Mouse (Mus musculus) MEL (cell line): ENCODE results near the gene Col5a3. TPM values are rescaled to one million over a fixed set of nuclear protein-coding genes. Genes with fewer than 3 reads are reported as not detected.

Source experiments
- DNase-seq: peaks from one replicate; pipeline ENCODE4 v3.0.0; 2011; ENCODE audit warnings: low read depth, low spot score
- H3K27ac ChIP-seq: 2 replicates; pipeline ENCODE4 v1.5.1; 2012; ENCODE audit warnings: low read depth, mild to moderate bottlenecking, control low read depth, low read length, moderate library complexity; ENCODE audit not compliant: control insufficient read depth
- H3K27me3 ChIP-seq, 2 experiments: fragments of 150-350 bp in 1 of 2; sonication (generic) in 1 of 2; 2 replicates each; pipeline ENCODE4 v1.6.1; 2012; ENCODE audit warnings: low read length in 2 of 2, mild to moderate bottlenecking in 2 of 2, improper control_type of control experiment in 1 of 2, moderate library complexity in 1 of 2; ENCODE audit not compliant: insufficient read depth in 2 of 2, control insufficient read depth in 1 of 2
- H3K36me3 ChIP-seq, 2 experiments: 2 replicates each; pipeline ENCODE4 v1.6.1; 2012 to 2014; ENCODE audit warnings: low read length in 2 of 2, improper control_type of control experiment in 1 of 2, inconsistent platforms in 1 of 2, mild to moderate bottlenecking in 1 of 2; ENCODE audit not compliant: insufficient read depth in 2 of 2, control insufficient read depth in 1 of 2
- H3K4me1 ChIP-seq, 2 experiments: fragments of 150-350 bp in 1 of 2; sonication (generic) in 1 of 2; 2 replicates each; pipeline ENCODE4 v1.6.1; 2012; ENCODE audit warnings: low read length in 2 of 2, improper control_type of control experiment in 1 of 2, mild to moderate bottlenecking in 1 of 2; ENCODE audit not compliant: insufficient read depth in 2 of 2, control insufficient read depth in 1 of 2
- H3K4me3 ChIP-seq, 2 experiments: fragments of 150-350 bp in 1 of 2; sonication (generic) in 1 of 2; 2 replicates each; pipeline ENCODE4 v1.5.1; 2012; ENCODE audit warnings: low read depth in 2 of 2, low read length in 2 of 2, mild to moderate bottlenecking in 2 of 2, moderate library complexity in 2 of 2, control low read depth in 1 of 2, improper control_type of control experiment in 1 of 2; ENCODE audit not compliant: control insufficient read depth in 1 of 2, insufficient read depth in 1 of 2
- H3K79me2 ChIP-seq: 2 replicates; pipeline ENCODE4 v1.6.1; 2012; ENCODE audit warnings: mild to moderate bottlenecking, low read length, moderate library complexity; ENCODE audit not compliant: control insufficient read depth, poor library complexity, insufficient read depth
- H3K9ac ChIP-seq: 2 replicates; pipeline ENCODE4 v1.6.1; 2012; ENCODE audit warnings: low read depth, mild to moderate bottlenecking, control low read depth, low read length, moderate library complexity; ENCODE audit not compliant: control insufficient read depth, poor library complexity, severe bottlenecking
- H3K9me3 ChIP-seq: fragments of 150-350 bp; sonication (generic); replicated peaks from 2 replicates; pipeline ENCODE4 v1.6.1; 2012; ENCODE audit warnings: mild to moderate bottlenecking, low read length, improper control_type of control experiment, moderate library complexity; ENCODE audit not compliant: insufficient read depth
- CHD2 ChIP-seq: IDR thresholded peaks from 2 replicates; pipeline ENCODE4 v1.6.1; 2011; ENCODE audit warnings: low read length, improper control_type of control experiment
- CTCF ChIP-seq, 3 experiments: IDR thresholded peaks in 2 of 3; conservative IDR thresholded peaks in 1 of 3; 2 replicates each; pipeline ENCODE4 v1.5.1; 2011 to 2012; ENCODE audit warnings: low read length in 3 of 3, low read depth in 2 of 3, mild to moderate bottlenecking in 2 of 3, improper control_type of control experiment in 1 of 3, inconsistent platforms in 1 of 3, mixed read lengths in 1 of 3, moderate library complexity in 1 of 3; ENCODE audit not compliant: control insufficient read depth in 1 of 3, insufficient read depth in 1 of 3, poor library complexity in 1 of 3, severe bottlenecking in 1 of 3
- ELF1 ChIP-seq: IDR thresholded peaks from 2 replicates; pipeline ENCODE4 v1.6.1; 2014; ENCODE audit warnings: low read depth, mild to moderate bottlenecking, inconsistent platforms, low read length, improper control_type of control experiment, moderate library complexity
- ETS1 ChIP-seq: IDR thresholded peaks from 2 replicates; pipeline ENCODE4 v1.6.1; 2012; ENCODE audit warnings: low read depth, mild to moderate bottlenecking, inconsistent platforms, low read length, improper control_type of control experiment, moderate library complexity
- GATA1 ChIP-seq: IDR thresholded peaks from 2 replicates; pipeline ENCODE4 v1.6.1; 2011; ENCODE audit warnings: low read depth, low read length, improper control_type of control experiment
- JUND ChIP-seq: IDR thresholded peaks from 2 replicates; pipeline ENCODE4 v1.6.1; 2011; ENCODE audit warnings: low read depth, mild to moderate bottlenecking, improper control_type of control experiment, low read length
- MXI1 ChIP-seq: IDR thresholded peaks from 2 replicates; pipeline ENCODE4 v1.6.1; 2011; ENCODE audit warnings: mild to moderate bottlenecking, low read depth, low read length, improper control_type of control experiment
- NELFE ChIP-seq: IDR thresholded peaks from 2 replicates; pipeline ENCODE4 v1.6.1; 2011; ENCODE audit warnings: low read depth, low read length, improper control_type of control experiment
- POLR2AphosphoS2 ChIP-seq: IDR thresholded peaks from 2 replicates; pipeline ENCODE4 v1.6.1; 2011; ENCODE audit warnings: low read length, improper control_type of control experiment
- RAD21 ChIP-seq: IDR thresholded peaks from 2 replicates; pipeline ENCODE4 v1.6.1; 2011; ENCODE audit warnings: mild to moderate bottlenecking, low read depth, low read length, improper control_type of control experiment
- RCOR1 ChIP-seq: IDR thresholded peaks from 2 replicates; pipeline ENCODE4 v1.6.1; 2012; ENCODE audit warnings: low read depth, mild to moderate bottlenecking, inconsistent platforms, low read length, improper control_type of control experiment
- SMC3 ChIP-seq: IDR thresholded peaks from 2 replicates; pipeline ENCODE4 v1.6.1; 2011; ENCODE audit warnings: low read depth, low read length, improper control_type of control experiment
- TAL1 ChIP-seq: IDR thresholded peaks from 2 replicates; pipeline ENCODE4 v1.6.1; 2012; ENCODE audit warnings: mild to moderate bottlenecking, inconsistent platforms, low read length, moderate library complexity, mixed read lengths
- TBP ChIP-seq: IDR thresholded peaks from 2 replicates; pipeline ENCODE4 v1.8.0; 2011; ENCODE audit warnings: low read depth, low read length, improper control_type of control experiment
- UBTF ChIP-seq: IDR thresholded peaks from 2 replicates; pipeline ENCODE4 v1.6.1; 2012; ENCODE audit warnings: low read depth, mild to moderate bottlenecking, inconsistent platforms, low read length, improper control_type of control experiment, moderate library complexity, borderline replicate concordance; ENCODE audit not compliant: insufficient read depth
- ZC3H11A ChIP-seq: IDR thresholded peaks from 2 replicates; pipeline ENCODE4 v1.6.1; 2012; ENCODE audit warnings: low read depth, mild to moderate bottlenecking, inconsistent platforms, low read length, improper control_type of control experiment
- ZMIZ1 ChIP-seq: IDR thresholded peaks from 2 replicates; pipeline ENCODE4 v1.6.1; 2012; ENCODE audit warnings: low read depth, mild to moderate bottlenecking, inconsistent platforms, low read length, improper control_type of control experiment, moderate library complexity
- polyA plus RNA-seq, 2 experiments: library from polyadenylated mRNA; stranded (reverse) in 1 of 2; unstranded in 1 of 2; fragments of >175 nt in 1 of 2; fragments of >200 nt in 1 of 2; gene quantifications; 2 replicates each; pipeline versions ENCODE4 v1.2.1 to v1.2.4; 2012; ENCODE audit warnings: low replicate concordance in 2 of 2, low read depth in 1 of 2; ENCODE audit not compliant: insufficient read length in 2 of 2, insufficient read depth in 1 of 2, missing spikeins in 1 of 2
- total RNA-seq: library from RNA; depleted of rRNA; stranded (reverse); fragments of 300-350 nt; gene quantifications from 2 replicates; pipeline ENCODE4 v1.2.3, GENCODE M21; 2012

The Col5a3 gene
- total and polyA plus RNA-seq, 3 experiments, result 0.08 to 0.53 TPM; not detected in 1

- H3K79me2 ChIP-seq, result no peaks in the 10 kb centered on the region
- H3K4me3 ChIP-seq, result no peak overlapping the region
- peaks cover 0 to 32% of the 10 kb centered on the region in 2 experiments; a peak in 2 of 4 replicates for H3K27me3 ChIP-seq
- H3K9ac ChIP-seq, result no peak overlapping the region
- H3K36me3 ChIP-seq, result peaks cover 0 to 3% of the 10 kb centered on the region in 2 experiments; a peak in 2 of 4 replicates
- no peaks in the 10 kb centered on the region for H3K9me3 ChIP-seq
- peaks cover 0 to 3% of the 10 kb centered on the region in 2 experiments; a peak in 3 of 4 replicates for H3K4me1 ChIP-seq
- no peak overlapping the region for H3K27ac ChIP-seq
- DNase-seq, result peak; percentile 99
- TF ChIP-seq UBTF (peak; percentile 88; the same call in 1 of the 2 replicates), CTCF (IDR thresholded peaks at IDR 0.05 in 2 of 3, conservative IDR thresholded peaks at IDR 0.05 in 1 of 3; ENCODE audit: control insufficient read depth in 1 of 3, insufficient read depth in 1 of 3, low read depth in 2 of 3, low read length in 3 of 3, poor library complexity in 1 of 3, severe bottlenecking in 1 of 3) (peak in 1 of 3 experiments; percentile 35; a peak in 3 of 6 replicates), GATA1 (peak; percentile 59), TAL1 (no peak), TBP (peak; percentile 90)
- TF ChIP-seq, all 39 proteins: peak for 4
These were observed 42.3 kb upstream of the Col5a3 start for GRCm38 (mm10) chr9:20857131-20857530.

- peak; percentile 63 for DNase-seq
- no peaks in the 10 kb centered on the region for H3K4me1 ChIP-seq
- H3K36me3 ChIP-seq, result no peaks in the 10 kb centered on the region
- H3K4me3 ChIP-seq, result no peak overlapping the region
- TF ChIP-seq NELFE (no peak), CTCF (IDR thresholded peaks at IDR 0.05 in 2 of 3, conservative IDR thresholded peaks at IDR 0.05 in 1 of 3; ENCODE audit: control insufficient read depth in 1 of 3, insufficient read depth in 1 of 3, low read depth in 2 of 3, low read length in 3 of 3, poor library complexity in 1 of 3, severe bottlenecking in 1 of 3) (peak; percentile 54 to 57 (median 54))
- H3K27ac ChIP-seq, result no peak overlapping the region
- H3K27me3 ChIP-seq, result peaks cover 12 to 45% of the 10 kb centered on the region in 2 experiments
- H3K9me3 ChIP-seq, result no peaks in the 10 kb centered on the region
- H3K9ac ChIP-seq, result no peak overlapping the region
- H3K79me2 ChIP-seq, result no peaks in the 10 kb centered on the region
These were observed 35.3 kb upstream of the Col5a3 start for GRCm38 (mm10) chr9:20850179-20850578.

GRCm38 (mm10) chr9:20842670-20843069, 27.8 kb upstream of the Col5a3 start:
- DNase-seq, result peak; percentile 73

More at GRCm38 (mm10) chr9:20842670-20843069, 27.8 kb upstream of the Col5a3 start:
- Histone ChIP-seq H3K9ac (no peak overlapping the region), H3K9me3 (no peaks in the 10 kb centered on the region), H3K27ac (no peak overlapping the region), H3K79me2 (no peaks in the 10 kb centered on the region), H3K4me3 (no peak overlapping the region), H3K4me1 (peaks cover 0 to 9% of the 10 kb centered on the region in 2 experiments; a peak in 2 of 4 replicates), H3K36me3 (0 out of 4 replicates have a peak, but pooled peaks cover 0 to 3% of the 10 kb centered on the region in 2 experiments), H3K27me3 (peaks cover 7 to 12% of the 10 kb centered on the region in 2 experiments)
- TF ChIP-seq SMC3, result peak; percentile 63
- no peak for TF ChIP-seq POLR2AphosphoS2
- TF ChIP-seq RCOR1, result no peak
- peak; percentile 48 for TF ChIP-seq RAD21
- TF ChIP-seq ELF1, result no peak
- no peak for TF ChIP-seq CHD2
- no peak for TF ChIP-seq ZMIZ1
- TF ChIP-seq MXI1, result no peak
- no peak for TF ChIP-seq ETS1
- no peak for TF ChIP-seq JUND
- no peak for TF ChIP-seq ZC3H11A
- TF ChIP-seq CTCF (IDR thresholded peaks at IDR 0.05 in 2 of 3, conservative IDR thresholded peaks at IDR 0.05 in 1 of 3; ENCODE audit: control insufficient read depth in 1 of 3, insufficient read depth in 1 of 3, low read depth in 2 of 3, low read length in 3 of 3, poor library complexity in 1 of 3, severe bottlenecking in 1 of 3), result peak; percentile 22 to 96 (median 69)
